8 mouse cellular contexts compared by ENCODE assay signal in the genomic region with DNA sequence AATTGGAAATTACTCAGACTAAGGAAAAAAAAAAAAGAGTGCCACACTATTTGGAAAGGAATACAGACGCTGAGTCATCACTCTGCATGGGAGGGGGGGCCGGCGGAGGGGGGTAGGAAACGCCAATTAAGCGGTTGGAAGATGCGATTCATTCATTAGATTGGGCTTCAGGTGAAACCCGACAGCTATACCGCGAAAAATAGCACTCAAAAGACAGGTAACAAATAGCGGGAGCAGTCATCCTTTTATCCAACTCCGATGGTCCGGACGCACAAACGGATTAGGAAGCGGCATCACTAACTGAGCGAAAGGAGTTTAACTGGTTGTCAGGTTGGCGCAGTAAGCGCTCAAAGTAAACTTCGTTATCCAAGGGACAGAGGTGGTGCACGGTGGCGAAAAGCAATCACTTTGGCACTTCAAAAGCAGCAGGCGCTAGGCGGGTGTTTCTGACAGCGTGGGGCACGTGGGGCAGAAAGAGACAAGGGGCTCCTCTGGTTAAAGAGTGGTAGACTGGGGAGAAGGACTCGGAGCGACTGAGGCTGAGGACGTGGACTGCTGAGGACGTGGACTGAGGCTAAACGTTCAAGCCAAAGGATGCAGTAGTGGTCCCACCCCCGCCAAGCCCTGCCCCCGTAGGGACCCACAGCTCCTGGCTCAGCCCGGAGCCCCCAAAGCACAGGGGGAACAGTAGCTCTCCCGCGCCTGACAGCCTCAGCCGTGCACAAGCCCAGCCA. TPM values are rescaled to one million over a fixed set of nuclear protein-coding genes. Genes with fewer than 3 reads are reported as not detected.
DNase-seq lines count a peak whose midpoint lies in the region; ATAC-seq and TF ChIP-seq lines count a peak whose summit lies in the region.

No protein-coding gene starts in this region.

- no peaks in the 10 kb centered on the region for H3K27me3 ChIP-seq in embryonic facial prominence, embryonic 13.5 days
- H3K27me3 ChIP-seq in heart, embryonic 14.5 days (ENCODE audit: control insufficient read depth, insufficient read depth, low read length), result no peaks in the 10 kb centered on the region
- H3K27me3 ChIP-seq in liver, postnatal 0 days (ENCODE audit: insufficient read depth, low read length), result no peaks in the 10 kb centered on the region

- peak overlapping the region; percentile 90 for H3K4me3 ChIP-seq in embryonic facial prominence, embryonic 13.5 days
- peak overlapping the region; percentile 67 to 90 for H3K4me3 ChIP-seq in heart, embryonic 14.5 days (ENCODE audit: control insufficient read depth in 1 of 2, insufficient read depth in 1 of 2, low read depth in 1 of 2, low read length in 2 of 2)
- H3K4me3 ChIP-seq in liver, postnatal 0 days (ENCODE audit: low read depth, low read length), result peak overlapping the region; percentile 92

- H3K27ac ChIP-seq in embryonic facial prominence, embryonic 13.5 days, result peak overlapping the region; percentile 96
- peak overlapping the region; percentile 59 to 90 for H3K27ac ChIP-seq in heart, embryonic 14.5 days (replicated peaks in 1 of 2; ENCODE audit: control insufficient read depth in 1 of 2, insufficient read depth in 1 of 2, low read depth in 2 of 2, low read length in 2 of 2)
- H3K27ac ChIP-seq in liver, postnatal 0 days (ENCODE audit: low read depth), result peak overlapping the region; percentile 92

- peak; percentile 73 for DNase-seq in A20 (ENCODE audit: low read depth, low spot score)
- peak; percentile 51 to 89 for DNase-seq in adrenal gland, adult (ENCODE audit: inconsistent age in 2 of 2, low spot score in 1 of 2)
- DNase-seq in kidney, postnatal 25 days, result peak; percentile 10 to 56
- DNase-seq in liver, postnatal 0 days, result peak; percentile 62
- DNase-seq in ovary, postnatal 10 days (ENCODE audit: low spot score), result peak; percentile 43
- peak; percentile 48 to 57 for DNase-seq in thymus, postnatal 36 days

- peak overlapping the region; percentile 86 for H3K9ac ChIP-seq in embryonic facial prominence, embryonic 13.5 days
- H3K9ac ChIP-seq in heart, embryonic 14.5 days (ENCODE audit: low read length), result peak overlapping the region; percentile 83
- peak overlapping the region; percentile 90 for H3K9ac ChIP-seq in liver, postnatal 0 days (replicated peaks)

- no peak for TF ChIP-seq CTCF in liver, postnatal 0 days (IDR thresholded peaks at IDR 0.05; ENCODE audit: low read depth)

- ATAC-seq in embryonic facial prominence, embryonic 13.5 days (ENCODE audit: insufficient number of reproducible peaks, insufficient read depth, low FRiP score, low TSS enrichment, low read depth), result no peak
- ATAC-seq in heart, embryonic 14.5 days (ENCODE audit: insufficient number of reproducible peaks, insufficient read depth, low FRiP score, low read depth), result peak; percentile 8
- no peak for ATAC-seq in liver, postnatal 0 days

- no peaks in the 10 kb centered on the region for H3K9me3 ChIP-seq in embryonic facial prominence, embryonic 13.5 days
- no peaks in the 10 kb centered on the region for H3K9me3 ChIP-seq in heart, embryonic 14.5 days (ENCODE audit: control insufficient read depth, low read length)
- no peaks in the 10 kb centered on the region for H3K9me3 ChIP-seq in liver, postnatal 0 days (ENCODE audit: low read length)

- WGBS in embryonic facial prominence, embryonic 13.5 days, result 1% methylated on average over 36 of the region's 36 CpGs
- WGBS in heart, embryonic 14.5 days, result under 1% methylated on average over 36 of the region's 36 CpGs
- WGBS in liver, postnatal 0 days (ENCODE audit: insufficient replicate concordance), result under 1% methylated on average over 36 of the region's 36 CpGs

- no peaks in the 10 kb centered on the region for H3K36me3 ChIP-seq in embryonic facial prominence, embryonic 13.5 days
- no peaks in the 10 kb centered on the region for H3K36me3 ChIP-seq in heart, embryonic 14.5 days (ENCODE audit: control insufficient read depth, insufficient read depth, low read length)
- no peaks in the 10 kb centered on the region for H3K36me3 ChIP-seq in liver, postnatal 0 days (replicated peaks; ENCODE audit: insufficient read depth, low read length)

- H3K4me1 ChIP-seq in embryonic facial prominence, embryonic 13.5 days, result peaks cover 21% of the 10 kb centered on the region
- H3K4me1 ChIP-seq in heart, embryonic 14.5 days (ENCODE audit: control insufficient read depth in 2 of 2, insufficient read depth in 2 of 2, low read length in 2 of 2), result peaks cover 0 to 19% of the 10 kb centered on the region in 2 experiments; a peak in 2 of 4 replicates
- peaks cover 20% of the 10 kb centered on the region for H3K4me1 ChIP-seq in liver, postnatal 0 days (ENCODE audit: insufficient read depth)

- H3K4me2 ChIP-seq in embryonic facial prominence, embryonic 13.5 days, result peak overlapping the region; percentile 85
- peak overlapping the region; percentile 79 for H3K4me2 ChIP-seq in heart, embryonic 14.5 days (ENCODE audit: low read length)
- peak overlapping the region; percentile 96 for H3K4me2 ChIP-seq in liver, postnatal 0 days (ENCODE audit: low read depth, low read length)

- peak; percentile 9; the same call in 1 of the 2 replicates for TF ChIP-seq EP300 in liver, postnatal 0 days (IDR thresholded peaks at IDR 0.05; ENCODE audit: low read depth)

RNA-seq across cellular contexts. Expression of gene Tial1, which starts 1.2 kb away (rescaled TPM):
- polyA plus RNA-seq in embryonic facial prominence, embryonic 13.5 days (2015; fragmentation: Nextera tagmentation; extraction: Ambion mirVana), result 37.9 and 45.4 TPM in 2 replicates
- polyA plus RNA-seq in heart, embryonic 14.5 days (2014; fragmentation: Nextera tagmentation; extraction: Ambion mirVana), result 22.0 and 23.9 TPM in 2 replicates
- 10.2 and 11.5 TPM in 2 replicates for polyA plus RNA-seq in liver, postnatal 0 days (2015; fragmentation: Nextera tagmentation; extraction: Ambion mirVana)

RNA-seq across cellular contexts. Expression of gene Rgs10, which starts 41.7 kb away (rescaled TPM):
- 11.7 and 12.3 TPM in 2 replicates for polyA plus RNA-seq in embryonic facial prominence, embryonic 13.5 days (2015; fragmentation: Nextera tagmentation; extraction: Ambion mirVana)
- 9.5 and 14.1 TPM in 2 replicates for polyA plus RNA-seq in heart, embryonic 14.5 days (2014; fragmentation: Nextera tagmentation; extraction: Ambion mirVana)
- 31.7 and 32.3 TPM in 2 replicates for polyA plus RNA-seq in liver, postnatal 0 days (2015; fragmentation: Nextera tagmentation; extraction: Ambion mirVana)
